Mouse (Mus musculus): Measurements from ENCODE around the gene Acot8. TPM values are rescaled to one million over a fixed set of nuclear protein-coding genes. Genes with fewer than 3 reads are reported as not detected.

The Acot8 gene
- total RNA-seq, 2 experiments from 2014 or later: 27.8 to 28.2 TPM

DNA sequence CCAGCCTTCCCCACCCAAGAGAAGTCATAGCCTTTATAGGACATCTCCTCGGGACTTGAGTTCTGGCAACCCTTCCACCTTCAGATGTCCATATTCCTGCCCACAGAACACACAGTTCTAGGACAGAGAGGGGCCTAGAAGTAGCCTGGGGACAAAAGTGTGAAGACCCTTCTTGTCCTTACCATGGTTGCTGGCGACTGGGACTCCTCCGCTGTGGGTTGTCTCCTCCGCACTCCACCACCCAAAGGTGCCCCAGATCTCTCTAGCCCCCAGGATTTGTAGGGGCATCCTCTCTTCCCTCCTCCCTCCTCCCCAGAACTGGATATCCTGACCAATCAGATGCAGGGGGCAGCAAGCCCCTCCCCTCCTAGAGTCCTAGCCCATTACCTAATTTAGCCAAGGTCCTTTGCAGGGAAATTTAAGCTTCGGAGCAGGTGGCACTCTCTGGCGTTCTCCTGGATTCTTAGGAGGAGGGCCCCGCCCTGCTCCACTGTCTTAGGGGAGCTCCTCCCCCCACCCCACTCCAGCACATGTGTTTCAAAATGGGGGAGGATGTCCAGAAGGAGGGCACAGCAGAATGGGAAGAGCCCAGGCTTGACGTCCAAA, 25.1 kb downstream of the Acot8 start, which contains the start of gene Tnnc2:
Gene Tnnc2 (minus strand): TSS at position 487 of the 606 bp plus-strand sequence.
- no peak for DNase-seq

DNA sequence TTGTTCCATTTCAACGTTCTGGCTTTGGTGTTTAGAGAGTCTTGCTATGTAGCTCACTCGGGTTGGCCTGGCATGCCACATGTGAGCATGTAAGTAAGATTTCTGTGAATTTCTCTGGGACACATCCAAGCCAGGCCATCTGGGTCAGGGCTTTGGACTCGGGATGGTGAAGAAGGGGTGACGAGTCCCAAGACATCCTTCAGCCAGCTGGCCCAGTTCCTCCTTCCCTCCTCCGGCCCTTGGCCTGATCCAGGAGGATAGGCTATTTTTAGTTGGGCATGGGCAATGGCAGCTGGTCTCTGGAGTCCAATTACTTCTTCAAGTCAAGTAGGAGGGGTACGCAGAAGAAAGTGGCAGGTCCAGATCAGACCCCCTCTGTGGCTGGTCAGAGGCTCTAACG, 25.9 kb downstream of the Acot8 start:
- no peak for DNase-seq

DNA sequence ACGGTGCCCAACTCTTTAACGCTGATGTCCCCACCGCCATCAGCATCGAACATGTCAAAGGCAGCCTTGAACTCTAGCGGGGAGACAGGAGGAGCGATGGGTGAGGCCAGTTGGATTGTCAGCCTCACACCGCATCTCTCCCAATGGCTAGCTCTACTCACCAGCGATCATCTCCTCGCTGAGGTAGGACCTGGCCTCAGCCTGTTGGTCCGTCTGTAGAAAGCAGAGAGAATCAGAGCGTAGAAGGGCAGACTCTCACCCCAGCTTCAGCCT, 26.7 kb downstream of the Acot8 start:
- DNase-seq: no peak

DNA sequence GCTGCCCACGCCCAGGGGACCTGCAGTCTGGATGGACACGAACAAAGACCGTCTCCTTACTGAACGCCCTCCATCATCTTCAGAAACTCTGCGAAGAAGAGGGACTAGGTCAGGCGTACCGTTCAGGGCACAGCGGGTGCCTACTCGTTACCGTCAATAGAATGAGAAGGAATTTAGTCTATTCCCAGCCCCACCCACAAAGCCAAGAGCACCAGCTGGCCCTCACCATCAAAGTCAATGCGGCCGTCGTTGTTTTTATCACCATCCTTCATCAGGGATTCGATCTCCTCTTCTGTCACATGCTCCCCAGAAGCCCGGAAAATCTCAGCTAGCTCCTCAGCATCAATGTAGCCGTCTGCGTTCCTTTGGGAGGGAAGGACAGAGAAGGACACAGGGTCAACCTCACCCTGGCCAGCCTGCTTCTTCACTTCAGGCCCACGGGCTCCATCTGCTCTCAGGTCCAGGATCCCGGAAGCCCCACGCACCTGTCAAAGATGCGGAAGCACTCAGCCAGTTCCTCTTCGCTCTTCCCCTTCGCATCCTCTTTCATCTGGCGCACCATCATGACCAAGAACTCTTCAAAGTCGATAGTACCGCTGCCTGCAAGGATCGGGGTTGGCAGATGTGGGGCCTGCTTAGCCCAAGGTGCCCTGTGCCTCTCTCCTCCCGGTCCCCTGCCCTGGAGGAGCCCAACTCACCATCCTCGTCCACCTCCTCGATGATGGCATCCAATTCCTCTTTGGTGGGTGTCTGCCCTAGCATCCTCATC, 27.3 kb downstream of the Acot8 start:
- no peak for DNase-seq

DNA sequence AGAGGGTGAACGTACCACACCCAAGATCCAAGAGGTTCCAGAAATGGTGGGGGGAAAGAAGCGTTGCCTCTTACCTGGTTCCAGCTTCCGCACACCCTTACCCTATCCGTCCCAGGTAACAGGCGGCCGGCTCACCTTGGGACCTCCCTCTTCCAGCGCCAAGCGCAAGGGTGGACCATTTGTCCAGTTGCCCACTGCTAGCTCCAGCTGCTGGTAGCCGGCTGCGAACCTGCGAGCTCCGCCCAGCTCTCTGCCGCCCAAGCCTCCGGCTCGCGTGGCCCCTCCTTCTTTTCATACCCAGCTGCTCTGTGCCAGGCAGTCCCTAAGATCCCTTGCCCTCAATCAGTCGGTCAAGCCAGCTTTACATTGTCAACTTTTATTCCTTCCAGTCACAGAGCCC, 27.9 kb downstream of the Acot8 start:
- no peak for DNase-seq

DNA sequence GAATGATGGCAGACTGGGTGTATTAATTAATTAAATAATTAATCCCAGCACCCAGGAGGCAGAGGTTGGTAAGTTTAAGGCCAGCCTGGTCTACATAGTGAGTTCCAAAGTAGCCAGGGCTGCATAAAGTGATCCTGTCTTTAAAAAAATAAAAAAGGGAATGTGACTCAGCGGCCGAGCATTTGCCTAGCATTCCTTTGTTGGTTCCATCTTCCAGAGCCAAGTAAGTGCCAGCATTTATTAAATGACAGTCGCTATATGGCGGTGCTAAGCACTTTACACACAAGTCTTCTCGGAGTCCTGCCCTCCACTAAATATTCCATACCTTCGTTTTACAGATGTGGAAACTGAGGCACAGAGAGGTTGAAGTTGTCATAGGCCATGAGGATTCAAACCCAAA, 28.6 kb downstream of the Acot8 start:
- DNase-seq: no peak

DNA sequence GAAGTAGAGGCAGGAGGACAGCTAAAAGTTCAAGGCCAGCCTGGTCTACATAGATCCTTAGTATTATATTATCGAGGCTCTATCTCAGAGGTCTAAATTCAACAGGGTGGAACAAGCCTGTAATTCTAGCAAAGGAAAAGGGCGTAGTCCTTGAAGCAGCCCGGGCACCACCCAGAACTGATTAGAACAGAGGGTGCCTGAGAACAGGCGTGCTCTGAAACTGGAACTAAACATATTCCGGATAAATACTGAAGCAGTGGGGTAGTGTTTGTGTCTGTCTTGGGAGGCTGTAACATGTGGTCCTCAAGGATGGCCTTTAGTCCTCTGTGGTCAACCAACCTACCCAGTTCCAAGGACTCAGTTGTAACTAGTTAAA, 30.7 kb downstream of the Acot8 start:
- no peak for DNase-seq

DNA sequence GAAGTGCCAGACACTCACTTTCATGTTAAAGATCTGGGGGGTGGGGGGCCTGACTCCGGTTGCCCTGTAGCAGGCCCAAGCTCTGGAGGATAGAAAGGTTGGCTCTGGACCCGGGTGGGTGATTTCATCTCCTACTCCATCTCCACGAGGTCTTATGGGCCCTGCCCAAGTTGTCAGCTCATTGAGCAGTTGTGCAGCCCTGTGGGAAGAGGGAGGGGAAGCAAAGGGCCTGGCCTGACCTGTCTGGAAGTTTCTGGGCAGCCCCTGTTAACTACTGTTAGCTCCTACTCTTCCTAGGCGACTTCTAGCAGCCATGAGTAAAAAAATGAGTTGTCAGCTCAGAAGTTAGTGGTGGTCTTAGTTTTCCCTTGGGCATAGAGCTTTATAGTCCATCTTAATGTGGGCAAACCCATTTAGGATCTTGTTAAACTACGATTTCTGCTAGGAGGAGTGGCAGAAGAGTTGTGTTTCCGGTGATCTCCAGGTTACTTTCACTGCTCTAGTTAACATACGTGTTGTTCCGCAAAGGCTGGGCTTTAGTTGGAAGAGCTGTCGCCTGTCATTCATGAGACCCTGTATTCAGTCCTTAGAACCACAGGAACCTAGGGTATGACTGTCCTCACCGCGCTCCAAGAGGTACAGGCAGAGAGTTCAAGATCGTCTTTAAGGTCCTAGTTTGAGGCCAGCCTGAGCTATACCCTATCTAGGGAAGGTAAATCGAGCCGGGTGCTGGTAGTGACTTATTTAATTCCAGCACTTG, 31.3 kb downstream of the Acot8 start:
- DNase-seq: no peak

DNA sequence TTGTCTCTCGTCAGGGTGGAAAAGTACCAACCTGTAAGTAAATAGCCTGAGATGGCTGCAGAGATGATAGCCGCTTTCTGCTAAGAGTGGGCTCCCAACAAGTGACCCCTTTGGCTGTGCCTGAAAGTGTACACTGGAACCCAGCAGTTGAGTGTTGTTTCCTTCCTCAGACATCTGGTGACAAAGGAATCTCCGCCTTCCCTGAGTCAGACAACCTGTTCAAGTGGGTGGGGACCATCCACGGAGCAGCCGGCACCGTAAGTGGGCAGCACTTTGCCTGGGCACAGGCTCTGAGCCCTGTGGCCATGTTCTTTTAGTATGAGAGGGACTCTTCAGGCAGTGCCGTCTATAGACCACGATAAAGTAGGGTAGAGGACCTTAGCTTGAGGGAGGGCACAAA, 33.6 kb downstream of the Acot8 start:
- no peak for DNase-seq

DNA sequence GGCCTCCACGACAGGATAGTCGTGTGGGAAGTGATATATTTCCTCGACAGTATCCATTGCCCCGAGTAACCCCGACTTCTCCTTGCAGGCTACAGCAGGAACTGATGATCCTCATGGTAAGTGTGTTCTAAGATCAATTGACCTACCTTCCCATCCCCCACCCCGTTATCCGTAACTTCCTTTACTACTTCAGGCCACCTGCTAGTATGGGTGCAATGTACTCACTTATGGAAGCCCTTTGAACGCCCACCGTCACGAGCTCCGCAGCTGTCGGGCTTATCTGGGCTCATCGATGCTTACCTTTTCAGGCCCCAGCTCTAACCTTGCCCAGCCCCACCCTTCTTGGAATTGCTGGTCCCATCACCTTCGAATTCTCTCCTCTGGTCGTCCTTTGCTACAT, 34.4 kb downstream of the Acot8 start:
- DNase-seq: no peak

DNA sequence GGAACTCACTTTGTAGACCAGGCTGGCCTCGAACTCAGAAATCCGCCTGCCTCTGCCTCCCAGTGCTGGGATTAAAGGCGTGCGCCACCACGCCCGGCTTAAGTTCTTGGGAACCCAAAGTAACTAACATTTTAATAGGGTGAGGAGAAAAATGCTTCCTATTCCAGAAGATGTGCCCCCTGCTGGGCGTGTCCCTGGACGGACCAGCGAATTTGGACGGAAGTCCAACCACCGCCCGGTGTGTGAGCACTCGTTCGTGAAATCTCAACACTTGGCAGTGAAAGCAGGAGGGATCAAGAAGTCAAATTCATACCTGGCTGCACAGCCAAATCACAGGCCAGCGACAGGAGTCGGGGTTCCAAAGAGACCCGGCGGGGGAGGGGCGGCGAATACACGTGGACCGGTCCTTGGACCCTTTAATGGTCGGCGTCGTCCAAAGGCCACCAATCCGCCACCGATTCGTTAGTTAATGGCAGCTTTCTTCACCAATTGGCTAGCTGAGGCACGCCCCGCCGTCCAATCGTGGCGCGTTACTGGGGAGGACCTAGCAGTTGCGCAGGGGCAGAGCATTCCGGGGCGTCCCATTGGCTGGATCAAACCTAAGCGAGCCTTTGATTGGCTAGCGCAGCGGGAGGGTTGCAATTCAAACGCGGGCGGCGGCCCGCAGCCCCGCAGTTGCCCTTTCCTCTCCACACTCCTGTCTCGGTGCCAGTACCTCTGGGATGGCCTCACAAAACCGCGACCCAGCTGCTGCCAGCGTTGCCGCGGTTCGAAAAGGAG, 35.2 kb downstream of the Acot8 start, which contains the start of gene Ube2c:
Gene Ube2c (plus strand): TSS at position 641 of the 780 bp plus-strand sequence.
- peak; percentile 96 to 98 for DNase-seq

DNA sequence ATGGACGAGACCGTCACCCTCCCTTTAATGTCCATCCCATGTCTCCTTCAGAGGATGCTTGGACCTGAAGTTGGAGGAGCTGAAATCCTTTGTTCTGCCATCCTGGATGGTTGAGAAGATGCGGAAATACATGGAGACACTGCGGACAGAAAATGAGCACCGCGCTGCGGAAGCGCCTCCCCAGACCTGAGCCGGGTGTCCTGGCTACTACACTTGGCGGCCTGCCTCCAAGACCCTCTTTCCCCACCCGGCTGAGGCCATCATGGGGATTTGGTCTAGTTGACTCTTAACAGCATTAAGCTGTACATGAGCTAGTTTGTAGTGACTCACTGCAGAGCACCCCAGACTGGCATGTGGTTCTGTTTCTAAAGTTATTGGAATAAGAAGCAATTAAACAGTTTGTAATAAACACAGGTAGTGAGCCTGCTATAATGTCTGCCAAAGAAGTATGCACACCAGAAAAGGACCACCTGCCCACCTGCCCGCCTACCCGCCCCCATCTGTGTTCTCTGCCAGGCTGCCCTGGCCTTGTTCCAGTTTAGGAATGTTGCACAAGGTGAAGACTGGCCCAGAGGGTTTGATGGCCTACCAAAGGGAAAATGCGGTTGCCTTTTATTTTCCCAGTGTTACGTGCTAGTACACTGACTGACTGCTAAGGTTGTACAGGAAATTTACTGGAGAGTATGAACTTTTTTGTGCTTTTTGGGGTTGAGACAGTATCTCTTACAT, 36.7 kb downstream of the Acot8 start:
- no peak for DNase-seq

DNA sequence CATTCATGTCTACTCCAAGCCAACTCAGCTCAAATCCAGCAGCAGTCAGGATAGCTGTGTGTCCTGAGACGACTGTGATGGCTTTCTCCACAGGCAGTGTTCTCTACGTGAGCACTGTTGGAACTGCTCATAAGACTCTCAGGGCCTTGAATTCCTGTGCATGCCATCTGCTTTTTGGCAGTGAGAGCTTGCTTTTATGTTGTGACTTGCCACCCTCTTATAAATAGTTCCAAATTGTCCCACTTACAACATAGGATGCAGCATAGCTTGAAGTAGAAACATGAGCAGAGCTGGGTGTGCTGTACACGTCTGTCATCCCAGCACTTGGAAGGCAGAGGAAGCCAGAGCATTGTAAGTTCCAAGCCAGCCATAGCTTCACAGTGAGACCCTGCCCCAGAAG, 38.8 kb downstream of the Acot8 start:
- no peak for DNase-seq

DNA sequence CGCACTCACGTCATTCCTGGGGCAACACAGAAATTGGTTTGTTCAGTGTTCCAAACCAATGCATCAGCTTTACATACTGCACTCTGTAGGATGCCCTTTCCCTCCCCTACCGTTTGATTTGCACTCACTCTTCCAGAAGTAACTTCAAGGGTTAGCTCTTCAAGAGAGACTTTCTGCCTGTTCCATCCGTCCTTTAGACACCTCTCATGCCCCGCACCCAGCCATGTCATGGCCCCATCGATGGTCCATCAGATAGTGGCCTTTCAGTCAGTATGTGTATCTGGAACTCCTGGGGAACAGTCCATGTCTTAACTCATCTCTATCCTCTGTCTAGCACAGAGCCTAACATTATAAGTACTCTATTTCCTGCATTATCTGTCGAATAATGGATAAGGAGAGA, 42.1 kb downstream of the Acot8 start:
- no peak for DNase-seq

DNA sequence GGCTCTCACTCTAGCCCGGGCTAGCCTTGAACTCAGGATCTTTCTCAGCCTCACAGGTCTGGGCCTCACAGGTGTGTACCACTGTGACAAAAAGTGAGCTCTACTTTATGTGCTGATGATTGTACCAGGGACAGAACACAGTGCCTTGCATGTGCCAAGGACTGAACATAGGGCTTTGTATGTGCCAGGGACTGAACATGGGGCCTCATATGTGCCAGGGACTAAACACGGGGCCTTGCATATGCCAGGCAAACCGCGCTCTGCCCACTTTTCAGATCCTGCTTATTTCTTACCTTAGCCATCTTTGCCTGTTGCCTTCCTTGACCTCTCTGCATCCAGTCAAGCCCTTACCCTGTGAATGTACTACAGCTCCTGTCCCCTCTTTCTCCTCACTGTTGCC, 42.7 kb downstream of the Acot8 start:
- DNase-seq: no peak

DNA sequence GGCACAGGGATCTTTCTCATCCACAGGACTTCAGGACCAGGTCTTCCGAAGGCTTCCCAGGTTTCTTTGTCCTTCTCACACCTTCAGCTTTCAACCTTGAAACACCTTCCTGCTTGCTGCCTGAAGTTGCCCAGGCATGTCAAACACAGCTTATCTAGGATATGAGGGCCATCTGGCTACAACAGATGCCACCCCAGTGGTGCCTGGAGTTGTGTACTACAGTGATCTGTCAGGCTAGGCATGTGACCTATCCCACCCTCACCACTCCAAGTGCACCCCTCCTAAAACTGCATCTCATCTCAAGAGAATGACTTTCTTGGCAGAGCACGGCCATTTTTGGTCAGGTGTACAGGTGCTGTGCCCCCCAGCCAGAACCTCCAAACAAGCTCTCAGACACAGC, 43.2 kb downstream of the Acot8 start:
- no peak for DNase-seq

DNA sequence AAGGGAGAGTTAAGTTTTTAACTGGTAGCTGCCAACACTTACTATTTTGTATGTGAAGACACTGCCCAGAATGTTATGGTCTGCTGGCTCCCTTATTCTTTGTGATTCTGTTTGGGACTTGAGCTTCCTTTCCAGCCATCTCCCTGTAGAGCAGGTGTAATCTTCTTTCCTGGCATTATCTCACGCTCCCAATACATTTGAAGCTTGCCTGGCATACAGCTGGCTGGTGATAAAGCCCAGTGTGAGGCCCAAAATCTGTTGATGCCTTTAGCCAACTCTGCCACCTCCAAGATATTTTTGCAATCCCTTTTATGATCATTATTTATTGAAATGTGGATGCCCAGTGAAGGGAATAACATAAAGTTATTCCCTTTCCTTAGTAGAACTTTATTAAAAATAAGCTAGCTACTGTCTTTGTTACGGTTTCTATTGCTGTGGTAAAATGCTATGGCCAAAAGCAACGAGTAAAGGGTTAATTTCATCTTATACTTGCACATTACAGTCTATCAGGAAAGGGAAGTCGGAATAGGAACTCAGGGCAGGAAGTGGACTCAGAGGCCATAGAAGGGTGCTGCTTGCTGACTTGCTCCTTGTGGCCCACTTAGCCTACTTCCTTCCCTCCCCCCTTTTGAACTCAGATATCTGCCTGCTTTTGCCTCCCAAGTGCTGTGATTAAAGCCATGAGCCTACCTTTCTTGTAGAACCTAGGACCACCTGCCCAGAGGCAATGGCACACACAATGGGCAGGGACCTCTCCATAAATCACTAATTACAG, 44.4 kb downstream of the Acot8 start:
- no peak for DNase-seq

DNA sequence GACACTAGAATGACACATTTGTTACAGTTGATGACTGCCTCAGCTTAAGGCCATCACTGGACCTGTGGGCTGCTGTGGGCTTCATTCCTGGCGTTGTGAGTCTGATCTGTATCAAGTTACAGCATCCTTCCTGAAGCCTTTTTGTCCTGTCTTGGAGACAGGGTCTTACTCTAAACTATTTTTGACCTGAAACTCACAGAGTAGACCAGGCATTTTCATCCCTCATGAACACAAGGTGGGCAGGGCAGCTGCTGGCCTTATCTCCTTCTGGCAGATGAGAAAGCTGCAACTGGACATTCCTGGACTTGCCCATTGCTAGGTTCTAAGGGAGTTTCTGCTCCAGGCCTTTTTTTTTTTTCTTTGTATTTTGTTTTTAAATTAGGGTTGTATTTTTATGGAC, 46.0 kb downstream of the Acot8 start:
- DNase-seq: no peak

DNA sequence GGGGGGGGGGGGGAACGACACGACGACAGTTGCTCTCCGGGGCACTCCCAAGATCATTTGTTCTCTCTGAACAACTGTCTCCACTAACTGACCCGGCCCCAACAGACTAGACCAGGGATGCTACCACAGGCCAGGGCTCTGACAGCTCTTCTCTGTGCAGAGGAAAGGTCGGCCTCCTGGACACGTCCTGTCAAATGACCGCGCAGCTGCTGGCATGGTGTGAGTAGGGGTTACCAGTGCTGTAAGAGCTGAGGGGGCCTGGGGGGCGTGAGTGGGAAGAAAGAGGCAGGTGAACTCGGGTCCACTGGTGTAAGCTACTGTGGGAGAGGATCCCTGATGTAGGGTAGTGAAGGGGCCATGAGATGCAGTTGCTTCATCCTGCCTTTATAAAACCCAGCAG, 46.8 kb downstream of the Acot8 start:
- DNase-seq: no peak

DNA sequence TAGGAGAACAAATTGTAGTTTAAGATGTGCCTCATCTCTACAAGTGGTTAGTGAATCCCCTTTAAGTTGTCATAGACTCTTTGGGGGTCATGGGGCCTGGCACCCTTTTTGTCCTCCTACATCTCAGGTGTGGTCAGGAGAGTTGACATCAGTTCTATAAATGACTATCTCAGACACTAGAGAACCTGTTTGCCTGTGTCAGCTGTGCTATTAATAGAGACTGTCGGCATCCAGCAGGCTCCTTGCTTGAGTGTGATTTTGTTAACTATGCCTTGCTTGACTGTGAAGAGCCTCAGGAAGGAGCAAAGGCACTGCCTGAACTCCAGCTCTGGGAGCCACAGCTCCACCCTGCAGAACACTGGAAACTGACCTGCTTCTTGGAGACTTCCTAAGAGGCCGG, 49.9 kb downstream of the Acot8 start:
- DNase-seq: no peak

DNA sequence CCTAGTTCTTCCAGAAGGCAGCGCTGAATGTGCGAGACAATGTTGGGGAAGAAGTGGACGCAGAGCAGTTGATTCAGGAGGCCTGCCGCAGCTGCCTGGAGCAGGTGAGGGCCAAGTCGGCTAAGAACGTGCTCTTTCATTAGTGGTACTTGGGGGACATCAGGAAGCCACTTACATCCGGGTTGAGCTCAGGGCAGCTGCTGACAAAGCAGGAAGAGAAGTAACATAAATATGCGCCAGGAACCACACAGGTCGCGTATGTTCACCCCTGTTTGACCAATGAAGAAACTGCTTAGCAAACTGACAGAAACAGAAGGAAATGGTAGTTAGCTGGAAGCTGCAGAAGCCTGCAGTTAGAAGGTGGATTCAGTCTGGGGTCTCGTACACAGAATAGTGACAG, 50.6 kb downstream of the Acot8 start:
- no peak for DNase-seq

DNA sequence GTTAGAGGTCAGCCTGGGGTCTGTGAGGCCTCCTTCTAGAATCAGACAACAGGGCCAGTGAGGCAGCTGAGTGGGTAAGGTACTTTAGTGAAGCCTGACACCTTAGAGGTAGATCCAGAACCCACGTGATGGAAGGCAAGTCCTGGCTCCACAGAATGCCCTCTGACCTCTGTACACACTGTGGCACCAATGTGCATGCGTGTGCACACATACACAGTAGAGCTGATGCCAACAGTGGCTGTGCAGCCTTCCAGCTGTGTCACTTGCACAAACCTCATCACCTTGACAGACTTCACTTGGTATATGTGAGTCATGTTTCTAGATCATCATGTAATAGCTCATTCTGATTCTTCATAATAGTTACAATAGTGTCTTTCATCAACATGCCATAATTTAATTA, 52.2 kb downstream of the Acot8 start:
- no peak for DNase-seq

Data from layer of hippocampus, postnatal 36 days (tissue).